Mouse (Mus musculus): ENCODE results near the gene Crxos.

The Crxos gene

GRCm38 (mm10) chr7:15921796-15922195, 39.4 kb downstream of the Crxos start:
- in situ Hi-C loops (cut with MboI, MseI): no loop called here

- in situ Hi-C loops (cut with MboI, MseI): no loop called here
These were observed 39.9 kb downstream of the Crxos start, which contains the start of gene Selenow for GRCm38 (mm10) chr7:15922220-15922773. Gene Selenow, minus strand, starts transcription at chr7:15922402.

DNA sequence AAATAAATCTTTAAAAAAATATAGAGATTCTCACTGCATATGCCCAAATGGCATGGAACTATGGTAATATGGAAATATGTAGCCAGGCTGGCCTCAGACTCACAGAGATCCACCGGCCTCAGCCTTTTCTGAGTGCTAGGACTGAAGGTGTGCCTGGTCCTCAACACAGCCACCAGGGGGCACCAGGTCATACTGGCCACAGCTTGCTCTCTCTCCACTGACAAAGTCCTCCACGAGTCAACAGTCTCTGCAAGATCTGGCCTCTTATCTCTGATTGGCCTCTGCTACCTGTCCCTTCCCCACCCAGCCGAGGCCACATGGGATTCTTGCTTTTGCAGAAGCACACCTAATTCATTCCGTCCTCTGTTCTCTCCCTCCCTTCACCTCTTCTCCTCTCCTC, 47.5 kb downstream of the Crxos start:
- in situ Hi-C loops (cut with MboI, MseI): loop anchor here (5.0 kb wide), 1 partner anchor 42 kb away; no protein-coding TSS in a partner anchor

GRCm38 (mm10) chr7:15930543-15930942, 48.1 kb downstream of the Crxos start:
- in situ Hi-C loops (cut with MboI, MseI): loop anchor here (5.0 kb wide), 1 partner anchor 42 kb away; no protein-coding TSS in a partner anchor

GRCm38 (mm10) chr7:15931635-15932034, 49.2 kb downstream of the Crxos start:
- in situ Hi-C loops (cut with MboI, MseI): loop anchor here (5.0 kb wide), 1 partner anchor 41 kb away; no protein-coding TSS in a partner anchor

GRCm38 (mm10) chr7:15933437-15934359, 51.3 kb downstream of the Crxos start:
- in situ Hi-C loops (cut with MboI, MseI): loop anchor here (5.0 kb wide), 1 partner anchor 39 kb away; no protein-coding TSS in a partner anchor

GRCm38 (mm10) chr7:15937491-15937890, 55.1 kb downstream of the Crxos start:
- in situ Hi-C loops (cut with MboI, MseI): no loop called here

GRCm38 (mm10) chr7:15938621-15939020, 56.2 kb downstream of the Crxos start:
- in situ Hi-C loops (cut with MboI, MseI): no loop called here

- in situ Hi-C loops (cut with MboI, MseI): no loop called here
These were observed 61.9 kb downstream of the Crxos start for GRCm38 (mm10) chr7:15944311-15944710.

- in situ Hi-C loops (cut with MboI, MseI): no loop called here
These were observed 62.8 kb downstream of the Crxos start for GRCm38 (mm10) chr7:15945211-15945610.

GRCm38 (mm10) chr7:15945721-15946536, 63.5 kb downstream of the Crxos start, which contains the start of gene Nop53:
Gene Nop53, minus strand, starts transcription at chr7:15946074.
- in situ Hi-C loops (cut with MboI, MseI): no loop called here

DNA sequence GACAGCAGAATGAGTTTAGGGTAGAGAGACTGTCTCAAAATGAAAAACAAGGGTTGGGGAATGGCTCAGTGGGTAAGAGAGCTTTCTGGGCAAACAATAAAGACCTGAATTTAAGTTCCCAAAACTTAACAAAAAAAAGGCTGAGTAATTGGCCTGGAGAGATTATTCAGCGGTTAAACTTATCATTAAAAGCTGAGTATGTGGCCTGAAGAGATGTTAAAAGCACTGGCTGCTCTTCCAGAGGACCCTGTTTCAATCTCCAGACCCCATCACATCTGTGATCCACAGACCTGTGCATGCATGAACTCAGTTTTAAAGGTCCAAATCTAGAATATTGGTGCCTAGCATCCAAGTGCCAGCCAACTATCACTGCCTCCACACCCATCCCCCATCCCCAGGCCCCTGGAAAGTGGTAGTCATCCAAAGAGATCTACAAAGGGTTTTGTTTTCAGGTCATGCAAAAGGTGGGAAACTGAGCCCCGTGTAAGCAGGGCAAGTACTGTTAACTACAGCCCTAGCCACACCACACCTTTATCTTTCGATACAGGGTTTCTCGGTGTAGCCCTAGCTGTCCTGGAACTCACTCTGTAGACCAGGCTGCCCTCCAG, 65.3 kb downstream of the Crxos start:
- in situ Hi-C loops (cut with MboI, MseI): no loop called here

GRCm38 (mm10) chr7:15948381-15948941, 66.0 kb downstream of the Crxos start:
- in situ Hi-C loops (cut with MboI, MseI): no loop called here

GRCm38 (mm10) chr7:15949216-15949790, 66.9 kb downstream of the Crxos start:
- in situ Hi-C loops (cut with MboI, MseI): no loop called here

DNA sequence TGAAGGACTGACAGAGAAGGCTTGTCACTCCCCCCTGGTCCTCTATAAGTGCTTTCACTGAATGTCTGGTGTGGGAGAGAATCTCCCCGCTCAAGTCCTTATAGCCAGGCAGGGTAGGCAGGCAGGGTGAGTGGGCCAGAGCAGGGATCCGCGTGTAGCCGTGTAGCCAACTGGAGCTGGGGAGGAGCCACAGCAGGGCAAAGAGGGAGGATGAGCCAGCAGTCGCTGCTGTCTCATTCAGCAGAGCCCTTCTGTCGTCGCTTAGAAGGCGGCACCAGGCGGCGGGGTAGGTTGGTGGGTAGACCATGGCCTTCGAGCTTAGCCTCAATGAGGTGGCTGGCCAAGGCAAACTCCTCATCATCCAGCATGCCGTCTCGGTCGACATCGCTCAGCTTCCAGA, 67.6 kb downstream of the Crxos start:
- in situ Hi-C loops (cut with MboI, MseI): no loop called here

GRCm38 (mm10) chr7:15952416-15952815, 70.0 kb downstream of the Crxos start:
- in situ Hi-C loops (cut with MboI, MseI): no loop called here
